Mouse (Mus musculus) forebrain, embryonic 11.5 days (tissue): ENCODE measurements at regions not wholly inside any gene's neighbourhood (a gene's known extent, or its start where the extent isn't known, plus 50 kb on each side); places are given as distances from the start of the nearest gene placed in this dataset.

ENCODE experiments used
- ATAC-seq: fragments of 200-750 bp; cut with Nextera tagmentation; replicated peaks from 2 replicates; pipeline ENCODE4 v1.8.0; 2017; ENCODE audit warnings: moderate TSS enrichment; ENCODE audit not compliant: low FRiP score
- DNase-seq: peaks from one replicate; pipeline ENCODE4 v3.0.0-alpha.2; 2017; ENCODE audit warnings: low spot score
- H3K27ac ChIP-seq: fragments of 300-500 bp; sonication (generic); 2 replicates; pipeline ENCODE4 v1.5.1; 2014; ENCODE audit warnings: low read depth, low read length
- H3K27me3 ChIP-seq: fragments of 300-500 bp; sonication (generic); 2 replicates; pipeline ENCODE4 v1.6.1; 2014; ENCODE audit warnings: mild to moderate bottlenecking, low read length, mixed read lengths; ENCODE audit not compliant: control insufficient read depth, insufficient read depth
- H3K36me3 ChIP-seq: fragments of 300-500 bp; sonication (generic); 2 replicates; pipeline ENCODE4 v1.6.1; 2014; ENCODE audit warnings: mild to moderate bottlenecking, low read length, moderate library complexity, mixed read lengths; ENCODE audit not compliant: control insufficient read depth, insufficient read depth
- H3K4me1 ChIP-seq: fragments of 300-500 bp; sonication (generic); replicated peaks from 2 replicates; pipeline ENCODE4 v1.6.1; 2014; ENCODE audit warnings: low read length, mixed read lengths; ENCODE audit not compliant: control insufficient read depth, insufficient read depth
- H3K4me2 ChIP-seq: fragments of 300-500 bp; sonication (generic); 2 replicates; pipeline ENCODE4 v1.6.1; 2014; ENCODE audit warnings: low read depth, mild to moderate bottlenecking, low read length, moderate library complexity, mixed read lengths; ENCODE audit not compliant: severe bottlenecking
- H3K4me3 ChIP-seq: fragments of 300-500 bp; sonication (generic); 2 replicates; pipeline ENCODE4 v1.5.1; 2014; ENCODE audit warnings: low read depth, low read length
- H3K9ac ChIP-seq: fragments of 300-500 bp; sonication (generic); 2 replicates; pipeline ENCODE4 v1.6.1; 2014; ENCODE audit warnings: low read length
- H3K9me3 ChIP-seq: fragments of 300-500 bp; sonication (generic); 2 replicates; pipeline ENCODE4 v1.6.1; 2016; ENCODE audit warnings: low read length, mixed read lengths; ENCODE audit not compliant: control insufficient read depth
- WGBS: fragments of 180-500 bp; shearing (Covaris S2); extraction: QIAGEN DNeasy Blood & Tissue Kit; methylation state at CpG from one replicate; pipeline ENCODE4 v1.1.7; 2014; 5-methylcytosine and 5-hydroxymethylcytosine counted together

DNA sequence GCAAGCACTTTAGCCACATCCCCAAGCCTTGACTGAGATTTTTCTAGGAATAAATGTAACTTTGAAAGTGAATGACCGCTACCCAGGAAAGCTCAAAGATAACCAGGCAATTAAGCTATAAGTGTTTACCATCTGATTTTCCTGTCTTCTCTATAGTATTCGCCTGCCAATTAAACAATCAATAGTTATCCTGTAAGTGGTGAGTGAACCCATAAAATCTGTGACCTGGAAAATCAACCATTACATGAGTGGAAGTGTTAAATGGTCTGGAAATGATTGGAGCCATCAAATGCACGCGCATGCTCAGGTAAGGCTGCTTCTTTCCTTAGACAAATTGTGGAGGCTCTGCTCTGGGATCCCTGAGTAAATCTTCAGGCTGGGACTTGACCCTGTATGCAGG, 170.8 kb upstream of the Cxcr4 start:
- DNase-seq (no peak), ATAC-seq (no peak)
- 80% methylated on average over 4 of the region's 4 CpGs for WGBS
- Histone ChIP-seq H3K27me3 (no peaks in the 10 kb centered on the region), H3K27ac (no peak overlapping the region), H3K9me3 (no peaks in the 10 kb centered on the region), H3K36me3 (no peaks in the 10 kb centered on the region), H3K4me3 (no peak overlapping the region), H3K4me1 (peaks cover 5% of the 10 kb centered on the region; the same call in 1 of the 2 replicates), H3K9ac (no peak overlapping the region), H3K4me2 (no peak overlapping the region)

- H3K27me3 ChIP-seq, result no peaks in the 10 kb centered on the region
- 74% methylated on average over 5 of the region's 5 CpGs for WGBS
- DNase-seq (no peak), ATAC-seq (no peak)
- no peaks in the 10 kb centered on the region for H3K36me3 ChIP-seq
- no peak overlapping the region for H3K27ac ChIP-seq
- H3K4me1 ChIP-seq, result peaks cover 5% of the 10 kb centered on the region; the same call in 1 of the 2 replicates
- no peak overlapping the region for H3K9ac ChIP-seq
- no peak overlapping the region for H3K4me3 ChIP-seq
- no peaks in the 10 kb centered on the region for H3K9me3 ChIP-seq
- no peak overlapping the region for H3K4me2 ChIP-seq
These were observed 170.0 kb upstream of the Cxcr4 start for GRCm38 (mm10) chr1:128762076-128762475.

DNA sequence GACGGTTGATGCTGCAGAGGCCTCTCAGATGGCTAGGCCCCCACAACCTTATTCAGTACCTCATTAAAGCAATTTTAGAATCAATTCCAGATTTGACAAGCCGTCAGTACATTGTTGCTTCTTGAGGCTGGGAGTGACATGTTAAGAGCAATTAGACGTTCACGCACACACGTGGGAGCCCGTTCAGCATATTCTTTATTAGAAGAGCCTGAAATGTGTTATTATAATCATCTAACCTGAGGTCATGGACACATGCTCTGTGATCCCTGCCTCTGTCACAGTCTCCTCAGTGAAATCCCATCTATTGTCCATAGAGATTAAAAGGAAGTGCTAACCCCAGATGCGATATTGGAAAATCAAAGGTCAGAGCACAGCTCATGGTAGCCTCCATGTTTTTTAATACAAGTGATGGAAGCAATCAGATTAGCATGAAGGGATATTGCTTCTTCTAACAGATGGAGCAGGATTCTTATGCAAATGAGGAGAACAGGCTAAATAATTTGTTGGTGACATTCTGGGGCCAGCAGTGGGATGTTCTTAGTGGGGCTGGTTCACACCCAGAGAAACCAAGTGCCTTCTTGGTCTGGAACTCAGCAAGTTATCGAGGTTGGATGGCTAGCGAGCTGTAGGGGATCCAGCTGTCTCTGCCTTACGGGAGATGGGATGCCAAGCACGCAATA, 166.8 kb upstream of the Cxcr4 start:
- DNase-seq (peak; percentile 42), ATAC-seq (peak; percentile 65)
- Histone ChIP-seq H3K9ac (no peak overlapping the region), H3K4me2 (0 out of 2 replicates have a peak overlapping the region, but pooled peaks have one; percentile 5), H3K4me3 (no peak overlapping the region), H3K27ac (peak overlapping the region; percentile 46), H3K27me3 (no peaks in the 10 kb centered on the region), H3K36me3 (no peaks in the 10 kb centered on the region), H3K9me3 (no peaks in the 10 kb centered on the region), H3K4me1 (peaks cover 5% of the 10 kb centered on the region; the same call in 1 of the 2 replicates)
- WGBS, result 74% methylated on average over 11 of the region's 11 CpGs

- Histone ChIP-seq H3K4me2 (0 out of 2 replicates have a peak overlapping the region, but pooled peaks have one; percentile 5), H3K4me3 (no peak overlapping the region), H3K9me3 (no peaks in the 10 kb centered on the region), H3K9ac (no peak overlapping the region), H3K27ac (peak overlapping the region; percentile 46), H3K36me3 (no peaks in the 10 kb centered on the region), H3K27me3 (no peaks in the 10 kb centered on the region), H3K4me1 (peaks cover 5% of the 10 kb centered on the region)
- ATAC-seq (0 out of 2 replicates have a peak, but pooled peaks have one; percentile 19), DNase-seq (peak; percentile 40)
- WGBS, result 72% methylated on average over 13 of the region's 13 CpGs
These were observed 166.3 kb upstream of the Cxcr4 start for GRCm38 (mm10) chr1:128758294-128758801.

- Histone ChIP-seq H3K4me2 (no peak overlapping the region), H3K4me1 (no peaks in the 10 kb centered on the region; the same call in 1 of the 2 replicates), H3K27ac (no peak overlapping the region), H3K9me3 (no peaks in the 10 kb centered on the region), H3K36me3 (no peaks in the 10 kb centered on the region), H3K4me3 (no peak overlapping the region), H3K27me3 (no peaks in the 10 kb centered on the region), H3K9ac (no peak overlapping the region)
- DNase-seq (no peak), ATAC-seq (no peak)
- 47% methylated on average over 3 of the region's 3 CpGs for WGBS
These were observed 161.4 kb upstream of the Cxcr4 start for GRCm38 (mm10) chr1:128753427-128754012.

- Histone ChIP-seq H3K4me2 (no peak overlapping the region), H3K4me1 (no peaks in the 10 kb centered on the region; the same call in 1 of the 2 replicates), H3K4me3 (no peak overlapping the region), H3K36me3 (no peaks in the 10 kb centered on the region), H3K27ac (no peak overlapping the region), H3K9me3 (no peaks in the 10 kb centered on the region), H3K9ac (no peak overlapping the region), H3K27me3 (no peaks in the 10 kb centered on the region)
- ATAC-seq, result no peak
- DNase-seq, result no peak
- WGBS, result 69% methylated on average over 5 of the region's 5 CpGs
These were observed 157.4 kb upstream of the Cxcr4 start for GRCm38 (mm10) chr1:128749437-128749994.

DNA sequence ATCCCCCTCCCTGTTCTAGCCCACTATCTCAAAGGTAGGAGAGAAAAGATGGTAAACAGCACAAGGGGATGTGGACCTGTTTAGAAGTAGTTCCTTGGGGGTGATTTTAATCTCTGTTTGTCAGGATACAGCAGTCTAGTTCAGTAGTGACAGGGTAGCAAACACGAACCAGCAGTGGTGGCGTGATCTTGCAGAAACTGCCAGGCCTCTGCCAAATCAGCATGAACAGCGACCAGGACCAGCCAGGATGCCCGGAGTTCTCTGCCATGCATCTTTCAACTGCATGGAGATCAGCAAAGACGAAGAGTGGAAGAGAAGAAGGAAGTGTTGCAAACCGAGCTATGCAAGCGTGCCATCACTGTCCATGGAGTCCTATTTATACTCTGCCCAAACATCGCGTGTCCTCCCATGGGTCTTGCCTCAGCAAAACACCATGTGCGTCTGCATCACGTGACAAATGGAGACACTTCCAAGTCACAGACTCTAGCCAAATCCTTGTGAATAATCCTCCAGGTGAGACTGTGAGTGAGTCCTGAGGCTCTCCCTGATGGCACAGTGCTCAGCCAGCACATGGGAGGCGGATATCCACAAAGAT, 155.2 kb upstream of the Cxcr4 start:
- no peak overlapping the region for H3K9ac ChIP-seq
- no peaks in the 10 kb centered on the region for H3K4me1 ChIP-seq
- 93% methylated on average over 12 of the region's 12 CpGs for WGBS
- H3K36me3 ChIP-seq, result no peaks in the 10 kb centered on the region
- no peak overlapping the region for H3K4me2 ChIP-seq
- no peaks in the 10 kb centered on the region for H3K9me3 ChIP-seq
- H3K27me3 ChIP-seq, result no peaks in the 10 kb centered on the region
- no peak for ATAC-seq
- H3K27ac ChIP-seq, result no peak overlapping the region
- H3K4me3 ChIP-seq, result no peak overlapping the region
- DNase-seq, result no peak

GRCm38 (mm10) chr1:128746461-128747009, 154.4 kb upstream of the Cxcr4 start:
- no peaks in the 10 kb centered on the region for H3K9me3 ChIP-seq
- H3K4me3 ChIP-seq, result no peak overlapping the region
- H3K9ac ChIP-seq, result no peak overlapping the region
- 67% methylated on average over 3 of the region's 3 CpGs for WGBS
- H3K27ac ChIP-seq, result no peak overlapping the region
- no peaks in the 10 kb centered on the region for H3K4me1 ChIP-seq
- no peak overlapping the region for H3K4me2 ChIP-seq
- no peaks in the 10 kb centered on the region for H3K27me3 ChIP-seq
- no peaks in the 10 kb centered on the region for H3K36me3 ChIP-seq
- no peak for DNase-seq
- ATAC-seq, result no peak
